Mouse (Mus musculus) lung, postnatal 36 days (tissue): ENCODE measurements around the gene Gabpb1.

Experiments
- DNase-seq: peaks from one replicate; pipeline ENCODE4 v3.0.0; 2022; ENCODE audit warnings: mixed read lengths

Gabpb1 gene

DNA sequence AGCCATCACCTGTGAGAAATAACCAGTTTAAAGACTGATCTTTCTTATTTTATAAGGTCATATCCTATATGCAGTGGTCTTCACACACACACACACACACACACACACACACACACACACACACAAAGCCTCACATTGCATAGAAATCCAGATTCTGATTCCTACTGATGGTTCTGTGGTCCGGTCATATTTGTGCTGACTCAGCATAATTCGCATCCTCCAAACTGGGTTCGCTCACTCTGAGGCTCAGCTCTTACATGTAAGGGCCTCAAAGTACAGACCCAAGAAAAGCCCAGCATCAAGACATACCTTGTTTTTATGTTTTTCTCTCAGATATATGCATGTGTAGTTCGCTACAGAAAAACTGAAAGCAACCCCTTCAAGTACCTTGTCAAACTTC is 84.8 kb downstream of the Gabpb1 start:
- DNase-seq: no peak

DNA sequence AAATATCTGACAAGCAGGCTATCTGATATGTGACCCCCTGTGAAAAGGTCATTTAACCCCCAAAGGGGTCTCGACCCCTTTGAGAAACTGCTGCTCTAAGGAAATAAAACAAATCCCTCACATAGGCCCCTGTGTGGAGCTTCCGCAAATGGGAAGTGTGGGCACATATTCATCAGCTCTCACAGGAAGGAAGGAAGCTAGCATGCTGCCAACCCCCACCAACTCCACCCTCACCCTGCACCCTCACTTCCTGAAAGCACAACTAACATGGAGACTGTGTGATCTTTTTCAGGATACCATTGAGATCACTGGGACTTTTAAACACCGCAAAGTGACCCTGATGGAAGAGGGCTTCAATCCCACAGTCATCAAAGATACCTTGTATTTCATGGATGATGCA is 88.7 kb downstream of the Gabpb1 start:
- no peak for DNase-seq

DNA sequence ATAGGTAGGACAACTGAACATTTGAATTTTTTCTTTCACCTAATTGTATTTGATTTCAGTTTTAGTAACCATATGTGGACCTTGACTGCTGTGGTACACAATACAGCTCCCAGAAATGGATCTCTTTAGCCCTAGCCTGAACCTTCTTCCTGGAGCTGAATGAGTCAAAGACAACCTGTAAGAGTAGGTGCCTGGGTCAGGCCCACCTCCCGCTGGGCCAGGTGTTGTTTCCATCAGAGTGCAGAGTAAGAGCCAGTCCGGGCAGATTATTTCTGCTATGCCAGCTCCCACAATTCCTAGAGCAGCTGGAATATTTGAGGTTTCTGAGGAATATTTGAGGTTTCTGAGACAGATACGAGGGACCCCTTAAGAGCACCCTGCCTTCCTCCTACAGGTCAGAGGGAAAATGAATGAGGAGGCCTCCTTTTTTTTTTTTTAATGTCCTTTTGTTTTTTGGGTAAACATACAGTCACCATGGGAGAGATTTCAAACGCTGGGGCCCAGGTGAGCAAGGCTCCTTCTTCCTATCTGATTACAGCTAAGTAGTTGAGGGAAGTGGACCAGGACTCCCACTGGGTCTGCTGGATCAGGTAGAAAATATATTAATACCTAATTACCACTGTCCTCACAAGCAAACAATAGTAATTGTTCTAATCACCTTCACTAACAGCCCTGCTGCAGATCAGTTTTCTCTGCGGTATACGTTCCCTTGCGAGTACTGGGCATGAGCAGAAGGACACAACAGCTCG is 91.3 kb downstream of the Gabpb1 start:
- no peak for DNase-seq

DNA sequence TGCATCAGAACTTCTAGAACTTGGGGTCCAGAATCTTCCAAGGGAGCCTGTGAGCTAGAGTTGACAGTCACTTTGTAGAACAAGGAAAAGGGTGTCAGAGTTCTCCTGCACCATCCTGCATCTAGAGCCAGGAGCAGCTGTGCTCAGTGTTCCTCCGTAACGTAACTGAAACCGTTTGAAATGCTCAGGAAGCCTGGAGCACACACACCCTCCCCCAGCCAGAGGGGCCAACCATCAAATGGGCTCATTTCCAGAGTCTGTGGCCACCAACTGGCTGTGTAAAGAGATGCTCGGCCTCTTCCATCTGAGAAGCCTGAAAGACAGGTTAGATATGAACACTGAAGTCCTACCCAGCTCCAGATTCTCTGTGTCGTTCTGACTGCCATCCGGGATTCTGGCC is 92.2 kb downstream of the Gabpb1 start:
- no peak for DNase-seq

DNA sequence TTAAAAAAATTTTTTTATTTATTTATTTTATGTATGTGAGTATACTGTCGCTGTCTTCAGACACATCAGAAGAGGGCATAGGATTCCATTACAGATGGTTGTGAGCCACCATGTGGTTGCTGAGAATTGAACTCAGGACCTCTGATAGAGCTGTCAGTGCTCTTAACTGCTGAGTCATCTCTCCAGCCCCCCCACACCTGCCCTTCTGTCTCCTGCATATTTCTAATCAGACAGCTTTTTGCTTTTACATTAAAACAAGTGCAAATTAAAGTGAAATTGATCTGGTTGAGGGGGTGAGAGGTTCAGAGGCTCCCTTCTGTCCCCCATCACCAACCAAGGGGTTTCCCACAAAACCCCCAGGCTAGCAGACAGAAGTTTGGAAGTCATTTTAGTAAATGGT is 96.9 kb downstream of the Gabpb1 start:
- DNase-seq: no peak
